ENCODE assay signal across 16 mouse cellular contexts in genomic region chr6:22168388-22168787, GRCm38 (mm10).
"Had no signal": no experiment of that assay in that cellular context is flagged by ENCODE, and none has a peak within 500 bp of the region (broad histone marks: within the 10 kb centered on the region; RNA-seq: fewer than 3 reads in every experiment).

No protein-coding gene starts in this region.

- H3K4me3 ChIP-seq: limb, embryonic 12.5 days; limb, embryonic 15.5 days; neural tube, embryonic 13.5 days had no signal

- H3K27ac ChIP-seq: limb, embryonic 12.5 days; limb, embryonic 15.5 days; liver, embryonic 14.5 days; macrophage; neural tube, embryonic 13.5 days had no signal

- ATAC-seq: liver, postnatal 0 days; lung, postnatal 0 days had no signal

- H3K9me3 ChIP-seq: limb, embryonic 12.5 days; limb, embryonic 15.5 days; neural tube, embryonic 13.5 days had no signal

- H3K9ac ChIP-seq: limb, embryonic 12.5 days; limb, embryonic 15.5 days; liver, embryonic 14.5 days; liver, postnatal 0 days; lung, embryonic 14.5 days; neural tube, embryonic 13.5 days had no signal

- H3K4me1 ChIP-seq: limb, embryonic 12.5 days; limb, embryonic 15.5 days; neural tube, embryonic 13.5 days had no signal

- H3K4me2 ChIP-seq: limb, embryonic 12.5 days; limb, embryonic 15.5 days; liver, embryonic 11.5 days; lung, embryonic 14.5 days; neural tube, embryonic 13.5 days had no signal

- DNase-seq: kidney, adult 18-20 months; kidney, adult 9 months; kidney, postnatal 14 days; kidney, postnatal 4 days; left cerebral cortex, postnatal 4 days; liver, postnatal 0 days; lung, embryonic 14.5 days; thymus, adult 18-20 months; thymus, postnatal 36 days had no signal

- H3K36me3 ChIP-seq: neural tube, embryonic 13.5 days had no signal

- H3K27me3 ChIP-seq: limb, embryonic 12.5 days; limb, embryonic 15.5 days; neural tube, embryonic 13.5 days had no signal
